Mouse (Mus musculus): ENCODE results near the gene Cldn15. TPM values are rescaled to one million over a fixed set of nuclear protein-coding genes. Genes with fewer than 3 reads are reported as not detected.

The Cldn15 gene
- total and polyA plus RNA-seq, 2 experiments from 2014 or later, result 0.24 TPM; not detected in 1

- WGBS, result 90% methylated on average over 6 of the region's 6 CpGs
- Histone ChIP-seq H3K4me2 (ENCODE audit: low read depth, low read length) (no peak overlapping the region), H3K9ac (replicated peaks; ENCODE audit: low read length) (no peak overlapping the region), H3K4me3 (ENCODE audit: low read length) (no peak overlapping the region), H3K4me1 (ENCODE audit: insufficient read depth, low read length) (peaks cover 13% of the 10 kb centered on the region), H3K27me3 (ENCODE audit: insufficient read depth, low read length) (no peaks in the 10 kb centered on the region), H3K36me3 (ENCODE audit: insufficient read depth, low read length) (no peaks in the 10 kb centered on the region), H3K9me3 (ENCODE audit: low read length) (no peaks in the 10 kb centered on the region), H3K27ac (no peak overlapping the region)
- DNase-seq (ENCODE audit: low spot score) (no peak), ATAC-seq (no peak)
- no peak for TF ChIP-seq CTCF (IDR thresholded peaks at IDR 0.05; ENCODE audit: low read depth)
These were observed 15.9 kb upstream of the Cldn15 start for GRCm38 (mm10) chr5:136950521-136950920.

GRCm38 (mm10) chr5:136952153-136952552 lies 14.3 kb upstream of the Cldn15 start:
- ATAC-seq (no peak), DNase-seq (ENCODE audit: low spot score) (no peak)
- H3K36me3 ChIP-seq (ENCODE audit: insufficient read depth, low read length), result 0 out of 2 replicates have a peak, but pooled peaks cover 3% of the 10 kb centered on the region
- H3K4me3 ChIP-seq (ENCODE audit: low read length), result no peak overlapping the region
- no peak for TF ChIP-seq CTCF (IDR thresholded peaks at IDR 0.05; ENCODE audit: low read depth)
- H3K9me3 ChIP-seq (ENCODE audit: low read length), result no peaks in the 10 kb centered on the region
- H3K4me1 ChIP-seq (ENCODE audit: insufficient read depth, low read length), result peaks cover 16% of the 10 kb centered on the region
- no peaks in the 10 kb centered on the region for H3K27me3 ChIP-seq (ENCODE audit: insufficient read depth, low read length)
- no peak overlapping the region for H3K9ac ChIP-seq (replicated peaks; ENCODE audit: low read length)
- peak overlapping the region; percentile 78 for H3K4me2 ChIP-seq (ENCODE audit: low read depth, low read length)
- WGBS, result 76% methylated on average over 4 of the region's 4 CpGs
- H3K27ac ChIP-seq, result no peak overlapping the region

GRCm38 (mm10) chr5:136953015-136953414 lies 13.4 kb upstream of the Cldn15 start, which contains the start of gene Fis1:
Gene Fis1, plus strand, starts transcription at chr5:136953275.
- H3K4me3 ChIP-seq (ENCODE audit: low read length), result peak within 1 kb of the TSS; percentile 78

GRCm38 (mm10) chr5:136953440-136953951 lies 12.9 kb upstream of the Cldn15 start:
- Histone ChIP-seq H3K9ac (replicated peaks; ENCODE audit: low read length) (peak overlapping the region; percentile 83), H3K4me2 (ENCODE audit: low read depth, low read length) (peak overlapping the region; percentile 78), H3K36me3 (ENCODE audit: insufficient read depth, low read length) (0 out of 2 replicates have a peak, but pooled peaks cover 3% of the 10 kb centered on the region), H3K27ac (peak overlapping the region; percentile 71), H3K9me3 (ENCODE audit: low read length) (no peaks in the 10 kb centered on the region), H3K27me3 (ENCODE audit: insufficient read depth, low read length) (no peaks in the 10 kb centered on the region), H3K4me1 (ENCODE audit: insufficient read depth, low read length) (peaks cover 16% of the 10 kb centered on the region), H3K4me3 (ENCODE audit: low read length) (peak overlapping the region; percentile 78)
- DNase-seq (ENCODE audit: low spot score), result peak; percentile 47
- WGBS, result 1% methylated on average over 12 of the region's 12 CpGs
- no peak for ATAC-seq
- TF ChIP-seq CTCF (IDR thresholded peaks at IDR 0.05; ENCODE audit: low read depth), result no peak; the same call in 1 of the 2 replicates

More at GRCm38 (mm10) chr5:136953015-136953414, 13.4 kb upstream of the Cldn15 start, which contains the start of gene Fis1:
- peak; percentile 39 for TF ChIP-seq CTCF (IDR thresholded peaks at IDR 0.05; ENCODE audit: low read depth)
- ATAC-seq, result peak; percentile 99
- Histone ChIP-seq H3K4me1 (ENCODE audit: insufficient read depth, low read length) (peaks cover 16% of the 10 kb centered on the region), H3K9ac (replicated peaks; ENCODE audit: low read length) (peak within 1 kb of the TSS; percentile 83), H3K4me2 (ENCODE audit: low read depth, low read length) (peak within 1 kb of the TSS; percentile 78), H3K36me3 (ENCODE audit: insufficient read depth, low read length) (0 out of 2 replicates have a peak, but pooled peaks cover 3% of the 10 kb centered on the region), H3K9me3 (ENCODE audit: low read length) (no peaks in the 10 kb centered on the region), H3K27ac (peak within 1 kb of the TSS; percentile 71), H3K27me3 (ENCODE audit: insufficient read depth, low read length) (no peaks in the 10 kb centered on the region)
- DNase-seq (ENCODE audit: low spot score), result peak; percentile 98
- WGBS, result under 1% methylated on average over 23 of the region's 23 CpGs

- H3K4me2 ChIP-seq (ENCODE audit: low read depth, low read length), result no peak overlapping the region
- H3K27ac ChIP-seq, result no peak overlapping the region
- no peak for DNase-seq (ENCODE audit: low spot score)
- no peaks in the 10 kb centered on the region for H3K27me3 ChIP-seq (ENCODE audit: insufficient read depth, low read length)
- ATAC-seq, result no peak
- no peak for TF ChIP-seq CTCF (IDR thresholded peaks at IDR 0.05; ENCODE audit: low read depth)
- 91% methylated on average over 4 of the region's 4 CpGs for WGBS
- no peak overlapping the region for H3K9ac ChIP-seq (replicated peaks; ENCODE audit: low read length)
- H3K9me3 ChIP-seq (ENCODE audit: low read length), result no peaks in the 10 kb centered on the region
- H3K36me3 ChIP-seq (ENCODE audit: insufficient read depth, low read length), result 0 out of 2 replicates have a peak, but pooled peaks cover 3% of the 10 kb centered on the region
- H3K4me3 ChIP-seq (ENCODE audit: low read length), result no peak overlapping the region
- peaks cover 16% of the 10 kb centered on the region for H3K4me1 ChIP-seq (ENCODE audit: insufficient read depth, low read length)
These were observed 10.8 kb upstream of the Cldn15 start for GRCm38 (mm10) chr5:136955622-136956021.

GRCm38 (mm10) chr5:136957250-136957649 lies 9.2 kb upstream of the Cldn15 start:
- no peaks in the 10 kb centered on the region for H3K9me3 ChIP-seq (ENCODE audit: low read length)
- H3K27me3 ChIP-seq (ENCODE audit: insufficient read depth, low read length), result no peaks in the 10 kb centered on the region
- H3K4me3 ChIP-seq (ENCODE audit: low read length), result no peak overlapping the region
- no peak overlapping the region for H3K4me2 ChIP-seq (ENCODE audit: low read depth, low read length)
- peaks cover 16% of the 10 kb centered on the region for H3K4me1 ChIP-seq (ENCODE audit: insufficient read depth, low read length)
- no peak for DNase-seq (ENCODE audit: low spot score)
- ATAC-seq, result no peak
- TF ChIP-seq CTCF (IDR thresholded peaks at IDR 0.05; ENCODE audit: low read depth), result no peak
- 97% methylated on average over 1 of the region's 1 CpGs for WGBS
- no peak overlapping the region for H3K27ac ChIP-seq
- no peak overlapping the region for H3K9ac ChIP-seq (replicated peaks; ENCODE audit: low read length)
- H3K36me3 ChIP-seq (ENCODE audit: insufficient read depth, low read length), result 0 out of 2 replicates have a peak, but pooled peaks cover 3% of the 10 kb centered on the region

GRCm38 (mm10) chr5:136958991-136959605 lies 7.3 kb upstream of the Cldn15 start:
- Histone ChIP-seq H3K27me3 (ENCODE audit: insufficient read depth, low read length) (no peaks in the 10 kb centered on the region), H3K9ac (replicated peaks; ENCODE audit: low read length) (no peak overlapping the region), H3K9me3 (ENCODE audit: low read length) (no peaks in the 10 kb centered on the region), H3K27ac (no peak overlapping the region), H3K36me3 (ENCODE audit: insufficient read depth, low read length) (peaks cover 11% of the 10 kb centered on the region), H3K4me1 (ENCODE audit: insufficient read depth, low read length) (peaks cover 20% of the 10 kb centered on the region), H3K4me3 (ENCODE audit: low read length) (no peak overlapping the region), H3K4me2 (ENCODE audit: low read depth, low read length) (no peak overlapping the region)
- TF ChIP-seq CTCF (IDR thresholded peaks at IDR 0.05; ENCODE audit: low read depth), result no peak
- DNase-seq (ENCODE audit: low spot score) (no peak), ATAC-seq (no peak)
- WGBS, result 59% methylated on average over 5 of the region's 5 CpGs

Measured in hindbrain, postnatal 0 days (tissue).